Mouse (Mus musculus) MEL (cell line): ENCODE results near the gene Hdac1. TPM values are rescaled to one million over a fixed set of nuclear protein-coding genes. Genes with fewer than 3 reads are reported as not detected.
A peak's percentile ranks its signal among the peaks of the same experiment; 100 is the strongest.

Source experiments
- DNase-seq: peaks from one replicate; pipeline ENCODE4 v3.0.0; 2011; ENCODE audit warnings: low read depth, low spot score
- H3K27ac ChIP-seq: 2 replicates; pipeline ENCODE4 v1.5.1; 2012; ENCODE audit warnings: low read depth, mild to moderate bottlenecking, control low read depth, low read length, moderate library complexity; ENCODE audit not compliant: control insufficient read depth
- H3K27me3 ChIP-seq, 2 experiments: fragments of 150-350 bp in 1 of 2; sonication (generic) in 1 of 2; 2 replicates each; pipeline ENCODE4 v1.6.1; 2012; ENCODE audit warnings: low read length in 2 of 2, mild to moderate bottlenecking in 2 of 2, improper control_type of control experiment in 1 of 2, moderate library complexity in 1 of 2; ENCODE audit not compliant: insufficient read depth in 2 of 2, control insufficient read depth in 1 of 2
- H3K36me3 ChIP-seq, 2 experiments: 2 replicates each; pipeline ENCODE4 v1.6.1; 2012 to 2014; ENCODE audit warnings: low read length in 2 of 2, improper control_type of control experiment in 1 of 2, inconsistent platforms in 1 of 2, mild to moderate bottlenecking in 1 of 2; ENCODE audit not compliant: insufficient read depth in 2 of 2, control insufficient read depth in 1 of 2
- H3K4me1 ChIP-seq, 2 experiments: fragments of 150-350 bp in 1 of 2; sonication (generic) in 1 of 2; 2 replicates each; pipeline ENCODE4 v1.6.1; 2012; ENCODE audit warnings: low read length in 2 of 2, improper control_type of control experiment in 1 of 2, mild to moderate bottlenecking in 1 of 2; ENCODE audit not compliant: insufficient read depth in 2 of 2, control insufficient read depth in 1 of 2
- H3K4me3 ChIP-seq, 2 experiments: fragments of 150-350 bp in 1 of 2; sonication (generic) in 1 of 2; 2 replicates each; pipeline ENCODE4 v1.5.1; 2012; ENCODE audit warnings: low read depth in 2 of 2, low read length in 2 of 2, mild to moderate bottlenecking in 2 of 2, moderate library complexity in 2 of 2, control low read depth in 1 of 2, improper control_type of control experiment in 1 of 2; ENCODE audit not compliant: control insufficient read depth in 1 of 2, insufficient read depth in 1 of 2
- H3K79me2 ChIP-seq: 2 replicates; pipeline ENCODE4 v1.6.1; 2012; ENCODE audit warnings: mild to moderate bottlenecking, low read length, moderate library complexity; ENCODE audit not compliant: control insufficient read depth, poor library complexity, insufficient read depth
- H3K9ac ChIP-seq: 2 replicates; pipeline ENCODE4 v1.6.1; 2012; ENCODE audit warnings: low read depth, mild to moderate bottlenecking, control low read depth, low read length, moderate library complexity; ENCODE audit not compliant: control insufficient read depth, poor library complexity, severe bottlenecking
- H3K9me3 ChIP-seq: fragments of 150-350 bp; sonication (generic); replicated peaks from 2 replicates; pipeline ENCODE4 v1.6.1; 2012; ENCODE audit warnings: mild to moderate bottlenecking, low read length, improper control_type of control experiment, moderate library complexity; ENCODE audit not compliant: insufficient read depth
- CHD2 ChIP-seq: IDR thresholded peaks from 2 replicates; pipeline ENCODE4 v1.6.1; 2011; ENCODE audit warnings: low read length, improper control_type of control experiment
- CTCF ChIP-seq, 3 experiments: IDR thresholded peaks in 2 of 3; conservative IDR thresholded peaks in 1 of 3; 2 replicates each; pipeline ENCODE4 v1.5.1; 2011 to 2012; ENCODE audit warnings: low read length in 3 of 3, low read depth in 2 of 3, mild to moderate bottlenecking in 2 of 3, improper control_type of control experiment in 1 of 3, inconsistent platforms in 1 of 3, mixed read lengths in 1 of 3, moderate library complexity in 1 of 3; ENCODE audit not compliant: control insufficient read depth in 1 of 3, insufficient read depth in 1 of 3, poor library complexity in 1 of 3, severe bottlenecking in 1 of 3
- E2F4 ChIP-seq: IDR thresholded peaks from 2 replicates; pipeline ENCODE4 v1.6.1; 2011; ENCODE audit warnings: low read depth, low read length, improper control_type of control experiment, borderline replicate concordance
- ELF1 ChIP-seq: IDR thresholded peaks from 2 replicates; pipeline ENCODE4 v1.6.1; 2014; ENCODE audit warnings: low read depth, mild to moderate bottlenecking, inconsistent platforms, low read length, improper control_type of control experiment, moderate library complexity
- EP300 ChIP-seq, 2 experiments: IDR thresholded peaks; 2 replicates each; pipeline ENCODE4 v1.6.1; 2011; ENCODE audit warnings: improper control_type of control experiment in 2 of 2, low read length in 2 of 2, low read depth in 1 of 2, mild to moderate bottlenecking in 1 of 2
- GABPA ChIP-seq: IDR thresholded peaks from 2 replicates; pipeline ENCODE4 v1.6.1; 2012; ENCODE audit warnings: low read depth, mild to moderate bottlenecking, inconsistent platforms, low read length, improper control_type of control experiment, moderate library complexity
- HCFC1 ChIP-seq: IDR thresholded peaks from 2 replicates; pipeline ENCODE4 v1.6.1; 2012; ENCODE audit warnings: low read depth, mild to moderate bottlenecking, inconsistent platforms, low read length, improper control_type of control experiment, moderate library complexity
- JUND ChIP-seq: IDR thresholded peaks from 2 replicates; pipeline ENCODE4 v1.6.1; 2011; ENCODE audit warnings: low read depth, mild to moderate bottlenecking, improper control_type of control experiment, low read length
- KAT2A ChIP-seq: conservative IDR thresholded peaks from 2 replicates; pipeline ENCODE4 v1.6.1; 2012; ENCODE audit warnings: low read depth, low read length, improper control_type of control experiment, inconsistent platforms
- MAFK ChIP-seq: IDR thresholded peaks from 2 replicates; pipeline ENCODE4 v1.6.1; 2011; ENCODE audit warnings: low read depth, mild to moderate bottlenecking, low read length, improper control_type of control experiment, borderline replicate concordance
- MAX ChIP-seq: IDR thresholded peaks from 2 replicates; pipeline ENCODE4 v1.6.1; 2011; ENCODE audit warnings: low read length, improper control_type of control experiment
- MAZ ChIP-seq: IDR thresholded peaks from 2 replicates; pipeline ENCODE4 v1.6.1; 2012; ENCODE audit warnings: low read depth, mild to moderate bottlenecking, inconsistent platforms, low read length, improper control_type of control experiment
- MXI1 ChIP-seq: IDR thresholded peaks from 2 replicates; pipeline ENCODE4 v1.6.1; 2011; ENCODE audit warnings: mild to moderate bottlenecking, low read depth, low read length, improper control_type of control experiment
- MYC ChIP-seq: IDR thresholded peaks from 2 replicates; pipeline ENCODE4 v1.6.1; 2011; ENCODE audit warnings: low read depth, mild to moderate bottlenecking, low read length, improper control_type of control experiment, moderate library complexity
- NELFE ChIP-seq: IDR thresholded peaks from 2 replicates; pipeline ENCODE4 v1.6.1; 2011; ENCODE audit warnings: low read depth, low read length, improper control_type of control experiment
- POLR2A ChIP-seq, 2 experiments: IDR thresholded peaks; 2 replicates each; pipeline ENCODE4 v1.6.1; 2011 to 2012; ENCODE audit warnings: low read length in 2 of 2, mild to moderate bottlenecking in 2 of 2, control low read depth in 1 of 2, improper control_type of control experiment in 1 of 2, low read depth in 1 of 2, moderate library complexity in 1 of 2; ENCODE audit not compliant: control insufficient read depth in 1 of 2, insufficient read depth in 1 of 2, poor library complexity in 1 of 2
- POLR2AphosphoS5 ChIP-seq: IDR thresholded peaks from 2 replicates; pipeline ENCODE4 v1.6.1; 2012; ENCODE audit warnings: low read depth, borderline replicate concordance, mild to moderate bottlenecking, inconsistent platforms, low read length, moderate library complexity, mixed read lengths
- SMC3 ChIP-seq: IDR thresholded peaks from 2 replicates; pipeline ENCODE4 v1.6.1; 2011; ENCODE audit warnings: low read depth, low read length, improper control_type of control experiment
- TAL1 ChIP-seq: IDR thresholded peaks from 2 replicates; pipeline ENCODE4 v1.6.1; 2012; ENCODE audit warnings: mild to moderate bottlenecking, inconsistent platforms, low read length, moderate library complexity, mixed read lengths
- TCF12 ChIP-seq: IDR thresholded peaks from 2 replicates; pipeline ENCODE4 v1.6.1; 2014; ENCODE audit warnings: low read depth, mild to moderate bottlenecking, inconsistent platforms, low read length, improper control_type of control experiment, moderate library complexity
- UBTF ChIP-seq: IDR thresholded peaks from 2 replicates; pipeline ENCODE4 v1.6.1; 2012; ENCODE audit warnings: low read depth, mild to moderate bottlenecking, inconsistent platforms, low read length, improper control_type of control experiment, moderate library complexity, borderline replicate concordance; ENCODE audit not compliant: insufficient read depth
- USF1 ChIP-seq: IDR thresholded peaks from 2 replicates; pipeline ENCODE4 v1.6.1; 2014; ENCODE audit warnings: low read depth, mild to moderate bottlenecking, inconsistent platforms, low read length, improper control_type of control experiment, moderate library complexity
- USF2 ChIP-seq, 2 experiments: IDR thresholded peaks; 2 replicates each; pipeline ENCODE4 v1.6.1; 2011 to 2012; ENCODE audit warnings: improper control_type of control experiment in 2 of 2, low read length in 2 of 2, borderline replicate concordance in 1 of 2, inconsistent platforms in 1 of 2, low read depth in 1 of 2, mild to moderate bottlenecking in 1 of 2; ENCODE audit not compliant: insufficient read depth in 1 of 2
- ZMIZ1 ChIP-seq: IDR thresholded peaks from 2 replicates; pipeline ENCODE4 v1.6.1; 2012; ENCODE audit warnings: low read depth, mild to moderate bottlenecking, inconsistent platforms, low read length, improper control_type of control experiment, moderate library complexity
- ZNF384 ChIP-seq: IDR thresholded peaks from 2 replicates; pipeline ENCODE4 v1.6.1; 2012; ENCODE audit warnings: low read depth, mild to moderate bottlenecking, inconsistent platforms, low read length, improper control_type of control experiment
- polyA plus RNA-seq, 2 experiments: library from polyadenylated mRNA; stranded (reverse) in 1 of 2; unstranded in 1 of 2; fragments of >175 nt in 1 of 2; fragments of >200 nt in 1 of 2; gene quantifications; 2 replicates each; pipeline versions ENCODE4 v1.2.1 to v1.2.4; 2012; ENCODE audit warnings: low replicate concordance in 2 of 2, low read depth in 1 of 2; ENCODE audit not compliant: insufficient read length in 2 of 2, insufficient read depth in 1 of 2, missing spikeins in 1 of 2
- total RNA-seq: library from RNA; depleted of rRNA; stranded (reverse); fragments of 300-350 nt; gene quantifications from 2 replicates; pipeline ENCODE4 v1.2.3, GENCODE M21; 2012

The Hdac1 gene
- total and polyA plus RNA-seq, 3 experiments, result 38.9 to 185 (median 108) TPM

DNA sequence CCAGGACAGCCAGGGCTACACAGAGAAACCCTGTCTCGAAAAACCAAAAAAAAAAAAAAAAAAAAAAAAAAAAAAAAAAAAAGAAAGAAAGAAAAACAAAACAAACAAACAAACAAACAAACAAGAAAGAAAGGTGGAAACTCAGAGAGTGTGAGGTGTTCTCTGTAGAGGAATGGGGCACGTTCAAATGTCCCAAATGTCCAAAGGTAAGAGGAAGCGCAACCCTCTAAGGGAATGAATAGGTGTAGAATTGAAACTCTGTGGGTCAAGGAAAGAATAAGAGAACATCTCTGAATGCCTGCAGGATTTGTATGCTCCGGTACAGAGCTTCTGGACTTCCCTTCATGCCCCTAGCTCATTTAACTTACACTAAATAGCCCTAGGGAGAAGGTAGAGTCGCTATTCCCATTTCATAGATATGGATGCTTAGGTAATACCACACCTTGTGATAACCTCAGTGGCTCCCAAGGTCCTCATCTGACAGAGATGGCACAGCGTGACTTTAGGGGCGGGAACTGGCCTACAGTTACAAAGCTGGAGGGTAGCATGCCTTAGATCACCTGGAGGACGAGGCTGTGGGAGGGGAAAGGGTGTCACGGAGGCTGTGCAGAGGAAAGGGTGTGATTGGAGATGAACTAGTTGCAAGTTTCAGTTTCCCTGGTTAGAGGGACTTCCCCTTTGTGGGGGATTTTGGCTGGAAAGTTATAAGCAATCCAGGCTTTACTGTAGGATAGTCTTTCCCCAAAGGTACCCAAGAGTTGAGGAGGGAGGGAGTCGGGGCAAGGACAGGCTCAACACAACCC, 34.9 kb downstream of the Hdac1 start:
- TF ChIP-seq MAX (no peak), ZMIZ1 (no peak), USF1 (no peak), POLR2A (IDR thresholded peaks at IDR 0.05; ENCODE audit: control insufficient read depth in 1 of 2, insufficient read depth in 1 of 2, low read depth in 1 of 2, low read length in 2 of 2, poor library complexity in 1 of 2) (no peak), TAL1 (no peak), HCFC1 (no peak), MXI1 (no peak), MAZ (no peak), KAT2A (no peak)
- TF ChIP-seq, all 39 proteins: peak for 0
- H3K36me3 ChIP-seq, result no peaks in the 10 kb centered on the region
- peak overlapping the region; percentile 46; the same call in 1 of the 2 replicates for H3K9ac ChIP-seq
- no peaks in the 10 kb centered on the region for H3K79me2 ChIP-seq
- H3K4me3 ChIP-seq, result peak overlapping the region; percentile 35 to 37; a peak in 3 of 4 replicates
- H3K27me3 ChIP-seq, result no peaks in the 10 kb centered on the region
- no peak overlapping the region for H3K27ac ChIP-seq
- peak; percentile 34 for DNase-seq
- peaks cover 0 to 11% of the 10 kb centered on the region in 2 experiments; a peak in 2 of 4 replicates for H3K4me1 ChIP-seq
- no peaks in the 10 kb centered on the region for H3K9me3 ChIP-seq

GRCm38 (mm10) chr4:129505511-129505910, 37.0 kb downstream of the Hdac1 start:
- Histone ChIP-seq H3K4me3 (no peak overlapping the region), H3K27me3 (no peaks in the 10 kb centered on the region), H3K36me3 (0 out of 4 replicates have a peak, but pooled peaks cover 0 to 3% of the 10 kb centered on the region in 2 experiments), H3K4me1 (peaks cover 3 to 18% of the 10 kb centered on the region in 2 experiments), H3K9me3 (no peaks in the 10 kb centered on the region), H3K79me2 (no peaks in the 10 kb centered on the region), H3K27ac (no peak overlapping the region), H3K9ac (no peak overlapping the region)
- TF ChIP-seq CHD2, result no peak
- no peak for TF ChIP-seq MAZ
- TF ChIP-seq ELF1, result no peak
- no peak for TF ChIP-seq USF2 (IDR thresholded peaks at IDR 0.05; ENCODE audit: borderline replicate concordance in 1 of 2, insufficient read depth in 1 of 2, low read depth in 1 of 2, low read length in 2 of 2)
- TF ChIP-seq TAL1, result no peak
- TF ChIP-seq HCFC1, result no peak
- TF ChIP-seq UBTF, result no peak
- no peak for TF ChIP-seq ZNF384
- no peak for TF ChIP-seq MAFK
- no peak for TF ChIP-seq JUND
- TF ChIP-seq TCF12, result no peak
- TF ChIP-seq E2F4, result no peak
- TF ChIP-seq CTCF (IDR thresholded peaks at IDR 0.05 in 2 of 3, conservative IDR thresholded peaks at IDR 0.05 in 1 of 3; ENCODE audit: control insufficient read depth in 1 of 3, insufficient read depth in 1 of 3, low read depth in 2 of 3, low read length in 3 of 3, poor library complexity in 1 of 3, severe bottlenecking in 1 of 3), result no peak
- TF ChIP-seq MYC, result no peak
- no peak for TF ChIP-seq EP300 (IDR thresholded peaks at IDR 0.05; ENCODE audit: low read depth in 1 of 2, low read length in 2 of 2)
- TF ChIP-seq GABPA, result no peak
- TF ChIP-seq NELFE, result no peak
- TF ChIP-seq SMC3, result no peak
- TF ChIP-seq POLR2AphosphoS5, result no peak
- DNase-seq, result no peak
